Mouse (Mus musculus) stomach, postnatal 0 days (tissue): Measurements from ENCODE around the gene Lrrc3c.

Experiments used
- CTCF ChIP-seq: IDR thresholded peaks from 2 replicates; pipeline ENCODE4 v1.5.1; 2016; ENCODE audit warnings: antibody characterized with exemption, low read depth, mild to moderate bottlenecking, moderate library complexity
- EP300 ChIP-seq: optimal IDR thresholded peaks from 2 replicates; pipeline ENCODE3; 2016; ENCODE audit warnings: antibody characterized with exemption

DNA sequence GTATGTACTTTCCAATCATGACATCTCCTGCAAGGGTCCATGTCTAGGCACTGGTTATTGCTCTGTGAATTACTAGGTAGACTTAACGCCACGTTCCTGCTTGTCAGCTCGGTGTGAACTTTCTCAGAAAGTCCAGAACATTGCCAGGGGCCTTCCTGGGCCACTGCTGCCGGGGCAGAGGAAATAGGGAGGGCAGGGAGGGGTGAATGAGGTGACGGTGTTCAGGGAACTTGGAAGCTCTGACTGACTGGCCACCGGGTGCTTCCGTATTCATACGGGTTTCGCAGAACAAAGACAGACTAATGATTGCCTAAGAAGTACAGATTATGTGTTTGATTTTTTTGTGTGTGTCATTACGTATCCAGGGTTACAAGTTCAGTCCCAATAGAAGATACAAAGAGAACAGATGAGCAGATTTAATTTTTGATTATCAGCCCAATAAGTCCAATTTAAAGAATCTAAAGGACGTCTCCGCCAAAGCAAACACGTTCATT lies 34.1 kb upstream of the Lrrc3c start:
- TF ChIP-seq CTCF (no peak), EP300 (no peak)
